Mouse (Mus musculus): ENCODE measurements around the gene 1600002K03Rik. TPM values are rescaled to one million over a fixed set of nuclear protein-coding genes. Genes with fewer than 3 reads are reported as not detected.

1600002K03Rik gene
- polyA plus RNA-seq, 1 experiment from 2014 or later: 9.7 TPM

- no peaks in the 10 kb centered on the region for H3K27me3 ChIP-seq
- H3K4me3 ChIP-seq: no peak overlapping the region
- peaks cover 42% of the 10 kb centered on the region for H3K36me3 ChIP-seq
- ATAC-seq (replicated peaks): no peak
- H3K4me1 ChIP-seq: peaks cover 77% of the 10 kb centered on the region
- 14% methylated on average over 18 of the region's 18 CpGs for WGBS
- H3K27ac ChIP-seq (replicated peaks): peak overlapping the region; percentile 91
- H3K9ac ChIP-seq (replicated peaks): no peak overlapping the region; the same call in 1 of the 2 replicates
- H3K4me2 ChIP-seq (replicated peaks): peak overlapping the region; percentile 70; the same call in 1 of the 2 replicates
- no peaks in the 10 kb centered on the region for H3K9me3 ChIP-seq
Observed at GRCm38 (mm10) chr10:80158307-80158986, 14.3 kb upstream of the 1600002K03Rik start.

- Histone ChIP-seq H3K36me3 (peaks cover 35% of the 10 kb centered on the region), H3K9me3 (no peaks in the 10 kb centered on the region), H3K27me3 (no peaks in the 10 kb centered on the region), H3K4me3 (peak overlapping the region; percentile 47), H3K9ac (replicated peaks) (peak overlapping the region; percentile 47), H3K27ac (replicated peaks) (peak overlapping the region; percentile 91), H3K4me1 (peaks cover 73% of the 10 kb centered on the region), H3K4me2 (replicated peaks) (peak overlapping the region; percentile 70)
- WGBS: 8% methylated on average over 12 of the region's 12 CpGs
- no peak; the same call in 1 of the 2 replicates for ATAC-seq (replicated peaks)
Observed at GRCm38 (mm10) chr10:80159021-80159560, 13.7 kb upstream of the 1600002K03Rik start.

- H3K9me3 ChIP-seq: no peaks in the 10 kb centered on the region
- peak overlapping the region; percentile 91 for H3K27ac ChIP-seq (replicated peaks)
- peak; percentile 87 for ATAC-seq (replicated peaks)
- H3K4me3 ChIP-seq: peak overlapping the region; percentile 47
- under 1% methylated on average over 55 of the region's 55 CpGs for WGBS
- peak overlapping the region; percentile 47 for H3K9ac ChIP-seq (replicated peaks)
- peaks cover 28% of the 10 kb centered on the region for H3K36me3 ChIP-seq
- H3K27me3 ChIP-seq: no peaks in the 10 kb centered on the region
- H3K4me2 ChIP-seq (replicated peaks): peak overlapping the region; percentile 70
- H3K4me1 ChIP-seq: peaks cover 73% of the 10 kb centered on the region
Observed at GRCm38 (mm10) chr10:80159561-80160454, 12.9 kb upstream of the 1600002K03Rik start.

- ATAC-seq (replicated peaks): no peak
- peak overlapping the region; percentile 34 for H3K9ac ChIP-seq (replicated peaks)
- peak overlapping the region; percentile 70 for H3K4me2 ChIP-seq (replicated peaks)
- peaks cover 73% of the 10 kb centered on the region for H3K4me1 ChIP-seq
- H3K4me3 ChIP-seq: peak overlapping the region; percentile 47
- no peaks in the 10 kb centered on the region for H3K9me3 ChIP-seq
- H3K36me3 ChIP-seq: peaks cover 19% of the 10 kb centered on the region
- H3K27me3 ChIP-seq: no peaks in the 10 kb centered on the region
- 3% methylated on average over 33 of the region's 33 CpGs for WGBS
- H3K27ac ChIP-seq (replicated peaks): peak overlapping the region; percentile 91
Observed at GRCm38 (mm10) chr10:80160455-80161371, 12.0 kb upstream of the 1600002K03Rik start.

- H3K4me1 ChIP-seq: peaks cover 70% of the 10 kb centered on the region
- no peak overlapping the region for H3K9ac ChIP-seq (replicated peaks)
Observed at GRCm38 (mm10) chr10:80161522-80162242, 11.1 kb upstream of the 1600002K03Rik start.

GRCm38 (mm10) chr10:80162243-80162608 lies 10.5 kb upstream of the 1600002K03Rik start:
- WGBS: 72% methylated on average over 3 of the region's 3 CpGs
- H3K9me3 ChIP-seq: no peaks in the 10 kb centered on the region
- peaks cover 69% of the 10 kb centered on the region for H3K4me1 ChIP-seq
- H3K4me2 ChIP-seq (replicated peaks): no peak overlapping the region
- no peak overlapping the region for H3K9ac ChIP-seq (replicated peaks)
- H3K27me3 ChIP-seq: no peaks in the 10 kb centered on the region
- H3K27ac ChIP-seq (replicated peaks): no peak overlapping the region
- no peak for ATAC-seq (replicated peaks)
- H3K36me3 ChIP-seq: peaks cover 4% of the 10 kb centered on the region
- H3K4me3 ChIP-seq: no peak overlapping the region

More at GRCm38 (mm10) chr10:80161522-80162242, 11.1 kb upstream of the 1600002K03Rik start:
- 19% methylated on average over 7 of the region's 7 CpGs for WGBS
- no peak for ATAC-seq (replicated peaks)
- Histone ChIP-seq H3K4me3 (no peak overlapping the region), H3K36me3 (peaks cover 9% of the 10 kb centered on the region), H3K9me3 (no peaks in the 10 kb centered on the region), H3K27ac (replicated peaks) (peak overlapping the region; percentile 11; the same call in 1 of the 2 replicates), H3K4me2 (replicated peaks) (no peak overlapping the region), H3K27me3 (no peaks in the 10 kb centered on the region)

- H3K4me3 ChIP-seq: no peak overlapping the region
- 86% methylated on average over 6 of the region's 6 CpGs for WGBS
- no peaks in the 10 kb centered on the region for H3K9me3 ChIP-seq
- peaks cover 64% of the 10 kb centered on the region for H3K4me1 ChIP-seq
- no peak overlapping the region for H3K27ac ChIP-seq (replicated peaks)
- H3K36me3 ChIP-seq: no peaks in the 10 kb centered on the region
- H3K27me3 ChIP-seq: no peaks in the 10 kb centered on the region
- ATAC-seq (replicated peaks): no peak
- H3K9ac ChIP-seq (replicated peaks): no peak overlapping the region
- H3K4me2 ChIP-seq (replicated peaks): no peak overlapping the region
Observed at GRCm38 (mm10) chr10:80162716-80163299, 9.9 kb upstream of the 1600002K03Rik start.

- Histone ChIP-seq H3K9me3 (no peaks in the 10 kb centered on the region), H3K4me3 (peak overlapping the region; percentile 44; the same call in 1 of the 2 replicates), H3K27me3 (no peaks in the 10 kb centered on the region), H3K27ac (replicated peaks) (no peak overlapping the region), H3K9ac (replicated peaks) (no peak overlapping the region), H3K4me2 (replicated peaks) (0 out of 2 replicates have a peak overlapping the region, but pooled peaks have one; percentile 88), H3K4me1 (peaks cover 59% of the 10 kb centered on the region), H3K36me3 (no peaks in the 10 kb centered on the region)
- whole genome bisulfite sequencing: 80% methylated on average over 8 of the region's 8 CpGs
- no peak for ATAC-seq (replicated peaks)
Observed at GRCm38 (mm10) chr10:80163721-80164120, 9.0 kb upstream of the 1600002K03Rik start.

- H3K4me3 ChIP-seq: peak overlapping the region; percentile 44
- peak overlapping the region; percentile 88 for H3K4me2 ChIP-seq (replicated peaks)
- H3K36me3 ChIP-seq: no peaks in the 10 kb centered on the region
- H3K9ac ChIP-seq (replicated peaks): peak overlapping the region; percentile 64
- WGBS: 8% methylated on average over 44 of the region's 44 CpGs
- H3K9me3 ChIP-seq: no peaks in the 10 kb centered on the region
- no peaks in the 10 kb centered on the region for H3K27me3 ChIP-seq
- peaks cover 59% of the 10 kb centered on the region for H3K4me1 ChIP-seq
- H3K27ac ChIP-seq (replicated peaks): peak overlapping the region; percentile 71
- no peak for ATAC-seq (replicated peaks)
Observed at GRCm38 (mm10) chr10:80164161-80164997, 8.4 kb upstream of the 1600002K03Rik start.

- 0% methylated on average over 17 of the region's 17 CpGs for WGBS
- H3K36me3 ChIP-seq: peaks cover 3% of the 10 kb centered on the region
- H3K4me1 ChIP-seq: peaks cover 62% of the 10 kb centered on the region
- H3K27me3 ChIP-seq: no peaks in the 10 kb centered on the region
- peak; percentile 48 for ATAC-seq (replicated peaks)
- H3K9ac ChIP-seq (replicated peaks): peak overlapping the region; percentile 64
- peak overlapping the region; percentile 88 for H3K4me2 ChIP-seq (replicated peaks)
- peak overlapping the region; percentile 44 for H3K4me3 ChIP-seq
- H3K9me3 ChIP-seq: no peaks in the 10 kb centered on the region
- peak overlapping the region; percentile 80 for H3K27ac ChIP-seq (replicated peaks)
Observed at GRCm38 (mm10) chr10:80164998-80165344, 7.8 kb upstream of the 1600002K03Rik start.
